Mouse (Mus musculus): ENCODE measurements around the gene Mlh1.

DNA sequence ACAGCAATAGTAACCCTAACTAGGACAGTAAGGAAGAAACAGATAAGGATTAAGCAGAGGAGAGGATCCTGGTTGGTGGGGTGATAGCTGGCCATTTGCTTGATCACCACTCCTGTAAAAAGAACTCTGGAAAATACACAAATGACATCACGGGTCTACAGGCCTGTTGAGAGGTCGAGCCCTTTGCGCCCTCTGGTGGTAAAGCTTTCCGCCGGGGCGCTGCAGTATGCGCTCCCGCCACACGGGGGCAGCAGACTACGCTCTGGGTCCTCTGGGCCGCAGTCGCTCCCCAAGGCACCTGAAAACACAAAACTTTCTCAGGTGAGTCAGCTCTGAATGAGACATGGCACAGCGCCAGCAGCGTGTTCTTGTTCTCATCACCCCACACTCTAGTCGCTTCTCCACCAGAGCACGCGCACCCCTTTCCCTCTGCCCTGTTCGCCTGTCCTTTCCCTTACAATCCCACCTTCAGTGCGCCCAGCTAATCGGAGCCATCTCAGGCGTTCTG lies 18.3 kb upstream of the Mlh1 start:
- no peak for TF ChIP-seq POLR2A (IDR thresholded peaks at IDR 0.05; ENCODE audit: insufficient read length, low read depth)
- TF ChIP-seq E2F4 (IDR thresholded peaks at IDR 0.05; ENCODE audit: insufficient read depth) = no peak
- no peak for TF ChIP-seq POLR2AphosphoS2 (IDR thresholded peaks at IDR 0.05; ENCODE audit: insufficient read length, low read depth)
- TF ChIP-seq MAX (IDR thresholded peaks at IDR 0.05; ENCODE audit: low read depth) = no peak
- TF ChIP-seq MYOG (IDR thresholded peaks at IDR 0.05; ENCODE audit: control insufficient read depth in 1 of 3, insufficient read depth in 1 of 3, insufficient read length in 2 of 3, low read depth in 2 of 3) = no peak
- no peak for TF ChIP-seq MYOD1 (IDR thresholded peaks at IDR 0.05; ENCODE audit: control insufficient read depth in 1 of 3, insufficient read length in 2 of 3, low read depth in 2 of 3)
